Mouse (Mus musculus): Measurements from ENCODE around the gene Ifi214. TPM values are rescaled to one million over a fixed set of nuclear protein-coding genes. Genes with fewer than 3 reads are reported as not detected.

Ifi214 gene
- polyA plus RNA-seq, 1 experiment from 2014 or later = 0.04 TPM

Small RNA genes within 50 kb of the gene (microRNA-seq; reads per million reads assigned to microRNA genes)
- gene Gm44481 = not detected

Other genes starting within 250 kb of the Ifi214 start
- 0.64 and 1.2 TPM in 2 replicates for gene Ackr1, start 202.2 kb downstream of the Ifi214 start, polyA plus RNA-seq (2015; fragmentation: Nextera tagmentation; extraction: Ambion mirVana)
- gene Aim2, start 185.1 kb downstream of the Ifi214 start, polyA plus RNA-seq (2015; fragmentation: Nextera tagmentation; extraction: Ambion mirVana) = 0.84 and 1.7 TPM in 2 replicates
- gene Cadm3, start 168.3 kb downstream of the Ifi214 start, polyA plus RNA-seq (2015; fragmentation: Nextera tagmentation; extraction: Ambion mirVana) = 1.1 TPM in 2 replicates
- gene Ifi206, start 44.9 kb downstream of the Ifi214 start, polyA plus RNA-seq (2015; fragmentation: Nextera tagmentation; extraction: Ambion mirVana) = 0.21 and 0.34 TPM in 2 replicates
- gene Ifi213, start 63.3 kb upstream of the Ifi214 start, polyA plus RNA-seq (2015; fragmentation: Nextera tagmentation; extraction: Ambion mirVana) = 0.06 and 0.10 TPM in 2 replicates
- 0.19 and 0.44 TPM in 2 replicates for gene Ifi209, start 95.0 kb upstream of the Ifi214 start, polyA plus RNA-seq (2015; fragmentation: Nextera tagmentation; extraction: Ambion mirVana)
- gene Ifi208, start 137.7 kb upstream of the Ifi214 start, polyA plus RNA-seq (2015; fragmentation: Nextera tagmentation; extraction: Ambion mirVana) = 0.09 TPM in 1 of 2 replicates, not detected in the other
- 0.67 and 0.89 TPM in 2 replicates for gene Ifi207, start 205.8 kb upstream of the Ifi214 start, polyA plus RNA-seq (2015; fragmentation: Nextera tagmentation; extraction: Ambion mirVana)
- gene Ifi204, start 231.0 kb upstream of the Ifi214 start, polyA plus RNA-seq (2015; fragmentation: Nextera tagmentation; extraction: Ambion mirVana) = 1.9 and 2.6 TPM in 2 replicates